Mouse (Mus musculus): ENCODE measurements around the gene Tmem119.

- TF ChIP-seq POLR2A (IDR thresholded peaks at IDR 0.05; ENCODE audit: low read depth, low read length) (no peak), CTCF (IDR thresholded peaks at IDR 0.05; ENCODE audit: extremely low read depth, insufficient read length, insufficient replicate concordance, low read depth, low read length) (no peak)
Observed at GRCm38 (mm10) chr5:113779569-113779968, 20.7 kb downstream of the Tmem119 start.
